ENCODE assay signal across 23 mouse cellular contexts in genomic region chr16:73482176-73482575, GRCm38 (mm10).
DNase-seq lines count a peak whose midpoint lies in the region; ATAC-seq and TF ChIP-seq lines count a peak whose summit lies in the region.
"Had no signal": no experiment of that assay in that cellular context is flagged by ENCODE, and none has a peak within 500 bp of the region (broad histone marks: within the 10 kb centered on the region; RNA-seq: fewer than 3 reads in every experiment).

No protein-coding gene starts in this region.

- H3K4me1 ChIP-seq in heart, embryonic 11.5 days (ENCODE audit: control insufficient read depth, insufficient read depth, low read length): no peaks in the 10 kb centered on the region
- H3K4me1 ChIP-seq in heart, postnatal 0 days (ENCODE audit: control insufficient read depth, insufficient read depth): peaks cover 5% of the 10 kb centered on the region
- no peaks in the 10 kb centered on the region for H3K4me1 ChIP-seq in stomach, postnatal 0 days (replicated peaks; ENCODE audit: control insufficient read depth, insufficient read depth)
- no peaks in the 10 kb centered on the region for H3K4me1 ChIP-seq in hindbrain, embryonic 13.5 days (replicated peaks)
- H3K4me1 ChIP-seq: hindbrain, embryonic 15.5 days; kidney, embryonic 15.5 days; midbrain, embryonic 15.5 days; neural tube, embryonic 12.5 days; stomach, embryonic 15.5 days had no signal

- no peak overlapping the region for H3K4me3 ChIP-seq in heart, embryonic 11.5 days (ENCODE audit: low read depth, low read length)
- H3K4me3 ChIP-seq in heart, postnatal 0 days (ENCODE audit: low read depth, low read length): no peak overlapping the region
- no peak overlapping the region for H3K4me3 ChIP-seq in stomach, postnatal 0 days (ENCODE audit: low read depth, low read length)
- H3K4me3 ChIP-seq in hindbrain, embryonic 13.5 days: no peak overlapping the region
- H3K4me3 ChIP-seq: hindbrain, embryonic 15.5 days; kidney, embryonic 15.5 days; midbrain, embryonic 15.5 days; neural tube, embryonic 12.5 days; stomach, embryonic 15.5 days had no signal

- no peaks in the 10 kb centered on the region for H3K9me3 ChIP-seq in heart, embryonic 11.5 days (replicated peaks; ENCODE audit: control insufficient read depth, low read length)
- H3K9me3 ChIP-seq in heart, postnatal 0 days (replicated peaks; ENCODE audit: control insufficient read depth, low read length): no peaks in the 10 kb centered on the region
- no peaks in the 10 kb centered on the region for H3K9me3 ChIP-seq in stomach, postnatal 0 days (ENCODE audit: control insufficient read depth, low read length)
- H3K9me3 ChIP-seq in hindbrain, embryonic 13.5 days: no peaks in the 10 kb centered on the region
- H3K9me3 ChIP-seq: hindbrain, embryonic 15.5 days; kidney, embryonic 15.5 days; midbrain, embryonic 15.5 days; neural tube, embryonic 12.5 days; stomach, embryonic 15.5 days had no signal

- no peak overlapping the region for H3K27ac ChIP-seq in heart, embryonic 11.5 days (ENCODE audit: low read depth, low read length)
- H3K27ac ChIP-seq in heart, postnatal 0 days (ENCODE audit: low read depth): peak overlapping the region; percentile 91
- H3K27ac ChIP-seq in stomach, postnatal 0 days (replicated peaks): no peak overlapping the region; the same call in 1 of the 2 replicates
- no peak overlapping the region for H3K27ac ChIP-seq in hindbrain, embryonic 13.5 days
- H3K27ac ChIP-seq: hindbrain, embryonic 15.5 days; kidney, embryonic 15.5 days; liver, embryonic 14.5 days; midbrain, embryonic 15.5 days; neural tube, embryonic 12.5 days; stomach, embryonic 15.5 days had no signal

- DNase-seq in heart, adult 11 months: peak; percentile 91
- no peak for DNase-seq in heart, postnatal 25 days (ENCODE audit: low spot score)
- DNase-seq in heart, postnatal 0 days (ENCODE audit: low spot score): peak; percentile 82
- DNase-seq in stomach, postnatal 0 days (ENCODE audit: low spot score): peak; percentile 21
- no peak for DNase-seq in spleen, postnatal 36 days (ENCODE audit: low spot score in 2 of 2)
- no peak for DNase-seq in layer of hippocampus, adult 9-11 months
- DNase-seq: adrenal gland, postnatal 10 days; cerebellum, adult 2 months; cerebellum, postnatal 25 days; embryo, embryonic 11 days; gastrocnemius, postnatal 10 days; kidney, adult 11 months; kidney, postnatal 36 days; lung, postnatal 4 days had no signal

- no peak overlapping the region for H3K9ac ChIP-seq in heart, embryonic 11.5 days (ENCODE audit: low read depth, low read length)
- H3K9ac ChIP-seq in heart, postnatal 0 days (replicated peaks; ENCODE audit: low read depth, low read length): no peak overlapping the region
- no peak overlapping the region for H3K9ac ChIP-seq in stomach, postnatal 0 days (ENCODE audit: low read length)
- H3K9ac ChIP-seq in hindbrain, embryonic 13.5 days: no peak overlapping the region
- H3K9ac ChIP-seq: hindbrain, embryonic 15.5 days; kidney, embryonic 15.5 days; liver, embryonic 14.5 days; midbrain, embryonic 15.5 days; neural tube, embryonic 12.5 days; stomach, embryonic 15.5 days had no signal

- H3K27me3 ChIP-seq in heart, embryonic 11.5 days (ENCODE audit: control insufficient read depth, insufficient read depth, low read length): no peaks in the 10 kb centered on the region
- no peaks in the 10 kb centered on the region for H3K27me3 ChIP-seq in heart, postnatal 0 days (ENCODE audit: control insufficient read depth, insufficient read depth, low read length)
- H3K27me3 ChIP-seq in stomach, postnatal 0 days (ENCODE audit: control insufficient read depth, insufficient read depth, low read length): no peaks in the 10 kb centered on the region
- no peaks in the 10 kb centered on the region for H3K27me3 ChIP-seq in hindbrain, embryonic 13.5 days
- H3K27me3 ChIP-seq: hindbrain, embryonic 15.5 days; kidney, embryonic 15.5 days; midbrain, embryonic 15.5 days; neural tube, embryonic 12.5 days; stomach, embryonic 15.5 days had no signal

- H3K36me3 ChIP-seq in heart, embryonic 11.5 days (ENCODE audit: control insufficient read depth, insufficient read depth, low read length): no peaks in the 10 kb centered on the region
- no peaks in the 10 kb centered on the region for H3K36me3 ChIP-seq in heart, postnatal 0 days (replicated peaks; ENCODE audit: control insufficient read depth, insufficient read depth, low read length)
- H3K36me3 ChIP-seq in stomach, postnatal 0 days (ENCODE audit: control insufficient read depth, insufficient read depth, low read length): no peaks in the 10 kb centered on the region
- H3K36me3 ChIP-seq in hindbrain, embryonic 13.5 days: no peaks in the 10 kb centered on the region
- H3K36me3 ChIP-seq: hindbrain, embryonic 15.5 days; kidney, embryonic 15.5 days; midbrain, embryonic 15.5 days; neural tube, embryonic 12.5 days; stomach, embryonic 15.5 days had no signal

- WGBS in heart, embryonic 11.5 days (ENCODE audit: insufficient replicate concordance): 43% methylated on average over 6 of the region's 6 CpGs
- WGBS in heart, postnatal 0 days: 31% methylated on average over 6 of the region's 6 CpGs
- 40% methylated on average over 6 of the region's 6 CpGs for WGBS in stomach, postnatal 0 days
- 69% methylated on average over 6 of the region's 6 CpGs for WGBS in hindbrain, embryonic 13.5 days

- no peak for ATAC-seq in heart, embryonic 11.5 days (replicated peaks; ENCODE audit: insufficient number of reproducible peaks, low FRiP score, low TSS enrichment)
- ATAC-seq in heart, postnatal 0 days (ENCODE audit: insufficient read depth, low read depth): peak; percentile 93
- ATAC-seq in stomach, postnatal 0 days (ENCODE audit: low FRiP score, low TSS enrichment): peak; percentile 86
- no peak for ATAC-seq in hindbrain, embryonic 13.5 days (ENCODE audit: low FRiP score)
- ATAC-seq: forebrain, embryonic 16.5 days; midbrain, embryonic 15.5 days had no signal

- peak overlapping the region; percentile 2; the same call in 1 of the 2 replicates for H3K4me2 ChIP-seq in heart, embryonic 11.5 days
- no peak overlapping the region for H3K4me2 ChIP-seq in heart, postnatal 0 days (ENCODE audit: low read depth, low read length)
- no peak overlapping the region for H3K4me2 ChIP-seq in stomach, postnatal 0 days (replicated peaks; ENCODE audit: low read depth)
- H3K4me2 ChIP-seq in hindbrain, embryonic 13.5 days: no peak overlapping the region
- H3K4me2 ChIP-seq: hindbrain, embryonic 15.5 days; kidney, embryonic 15.5 days; midbrain, embryonic 15.5 days; neural tube, embryonic 12.5 days; stomach, embryonic 15.5 days had no signal

- TF ChIP-seq CTCF in heart, postnatal 0 days (IDR thresholded peaks at IDR 0.05; ENCODE audit: low read depth): no peak
- TF ChIP-seq CTCF in stomach, postnatal 0 days (IDR thresholded peaks at IDR 0.05; ENCODE audit: low read depth): no peak

- peak; percentile 86 for TF ChIP-seq EP300 in heart, postnatal 0 days (IDR thresholded peaks at IDR 0.05; ENCODE audit: low read depth)
- peak; percentile 35 for TF ChIP-seq EP300 in stomach, postnatal 0 days (optimal IDR thresholded peaks at IDR 0.05)

- intact Hi-C loops in heart, postnatal 25 days (cut with DNase I): no loop called here

Comparison
In these comparisons a context has a peak if more than half of its experiments do, and no peak if none do; other contexts are left out.
1. DNase-seq: peak in heart, adult 11 months (single experiment), heart, postnatal 0 days (single experiment) and stomach, postnatal 0 days (single experiment); none in heart, postnatal 25 days (single experiment), spleen, postnatal 36 days (0 of 2) and layer of hippocampus, adult 9-11 months (single experiment).
2. ATAC-seq: peak in heart, postnatal 0 days (single experiment) and stomach, postnatal 0 days (single experiment); none in heart, embryonic 11.5 days (single experiment) and hindbrain, embryonic 13.5 days (single experiment).